Mouse (Mus musculus) right cerebral cortex, postnatal 36 days (tissue): Measurements from ENCODE around the gene Tmem209.

Experiments used
- DNase-seq, 2 experiments: peaks; one replicate each; pipeline ENCODE4 v3.0.0; 2022; ENCODE audit warnings: low spot score in 2 of 2, mixed read lengths in 1 of 2

The Tmem209 gene

GRCm38 (mm10) chr6:30538240-30538639 is 28.7 kb upstream of the Tmem209 start:
- DNase-seq: no peak

GRCm38 (mm10) chr6:30535340-30535739 is 25.8 kb upstream of the Tmem209 start:
- DNase-seq: no peak

- DNase-seq: no peak
Observed at GRCm38 (mm10) chr6:30528800-30529199, 19.2 kb upstream of the Tmem209 start.

- no peak for DNase-seq
Observed at GRCm38 (mm10) chr6:30526586-30527515, 17.3 kb upstream of the Tmem209 start.

- no peak for DNase-seq
Observed at GRCm38 (mm10) chr6:30525456-30526332, 16.1 kb upstream of the Tmem209 start.

GRCm38 (mm10) chr6:30520400-30520799 is 10.8 kb upstream of the Tmem209 start:
- DNase-seq: no peak

GRCm38 (mm10) chr6:30514242-30514641 is 4.7 kb upstream of the Tmem209 start:
- no peak for DNase-seq

GRCm38 (mm10) chr6:30510291-30510690 is 708 bp upstream of the Tmem209 start:
- no peak for DNase-seq

- DNase-seq: no peak
Observed at GRCm38 (mm10) chr6:30508824-30509223, 759 bp downstream of the Tmem209 start.

GRCm38 (mm10) chr6:30499049-30499448 is 10.5 kb downstream of the Tmem209 start:
- DNase-seq: no peak

- no peak for DNase-seq
Observed at GRCm38 (mm10) chr6:30486504-30486903, 23.1 kb downstream of the Tmem209 start.

GRCm38 (mm10) chr6:30482908-30483307 is 26.7 kb downstream of the Tmem209 start:
- no peak for DNase-seq

- DNase-seq: no peak
Observed at GRCm38 (mm10) chr6:30479418-30479817, 30.2 kb downstream of the Tmem209 start.

- DNase-seq: no peak
Observed at GRCm38 (mm10) chr6:30477784-30478183, 31.8 kb downstream of the Tmem209 start.

- DNase-seq: no peak
Observed at GRCm38 (mm10) chr6:30477210-30477714, 32.3 kb downstream of the Tmem209 start.

- DNase-seq: no peak
Observed at GRCm38 (mm10) chr6:30476025-30476765, 33.4 kb downstream of the Tmem209 start.

GRCm38 (mm10) chr6:30471706-30472105 is 37.9 kb downstream of the Tmem209 start:
- no peak for DNase-seq

- no peak for DNase-seq
Observed at GRCm38 (mm10) chr6:30469370-30469769, 40.2 kb downstream of the Tmem209 start.

- DNase-seq: no peak
Observed at GRCm38 (mm10) chr6:30468684-30469083, 40.9 kb downstream of the Tmem209 start.

GRCm38 (mm10) chr6:30468058-30468457 is 41.5 kb downstream of the Tmem209 start:
- DNase-seq: no peak

- no peak for DNase-seq
Observed at GRCm38 (mm10) chr6:30465586-30465985, 44.0 kb downstream of the Tmem209 start.

GRCm38 (mm10) chr6:30462822-30463221 is 46.8 kb downstream of the Tmem209 start:
- DNase-seq: no peak
